Mouse (Mus musculus) testis, postnatal 10 days (tissue): ENCODE data around the gene Cox6a1.
A peak's percentile ranks its signal among the peaks of the same experiment; 100 is the strongest.

Experiments used
- DNase-seq: peaks from one replicate; pipeline ENCODE4 v3.0.0; 2021; ENCODE audit warnings: low spot score

Gene Cox6a1

DNA sequence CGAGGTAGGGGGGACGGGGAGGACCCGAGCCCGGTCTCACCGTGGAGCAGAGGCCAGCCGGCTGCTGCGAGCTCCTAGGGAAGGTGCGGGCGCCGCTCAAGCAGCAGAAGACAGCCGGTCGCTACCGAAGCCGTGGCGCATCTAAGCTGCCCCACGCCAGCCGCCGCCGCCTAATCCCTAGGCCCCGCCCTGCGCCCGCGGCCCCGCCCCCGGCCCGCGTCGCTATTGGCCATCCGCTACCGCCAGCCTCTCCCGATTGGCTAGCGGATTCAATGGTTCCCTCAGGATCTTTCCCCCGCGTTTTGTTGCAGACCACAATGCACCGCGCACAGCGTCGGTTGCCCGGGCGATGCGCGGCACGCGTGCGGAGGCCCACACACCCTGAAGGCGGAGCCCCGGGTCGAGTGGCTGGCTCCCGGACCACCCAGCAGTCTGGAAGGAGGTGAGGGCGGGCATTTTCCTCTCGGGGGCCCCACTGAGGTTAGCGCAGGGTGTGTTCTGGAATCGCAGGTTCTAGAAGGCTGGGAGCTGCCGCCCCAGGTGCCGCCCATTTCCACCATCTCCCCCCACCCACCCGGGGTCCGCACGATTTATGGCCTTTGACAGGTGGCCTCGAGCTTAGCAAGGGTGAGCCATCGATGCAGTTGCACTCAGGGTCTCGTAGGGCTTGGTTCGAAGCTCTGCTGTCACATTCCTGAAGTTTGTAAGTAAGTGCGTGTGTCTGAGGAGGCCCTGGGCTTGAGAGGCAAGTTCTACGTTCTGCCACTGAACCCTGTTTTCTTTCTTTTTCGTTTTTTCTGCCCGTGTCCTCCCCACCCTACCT lies 47.8 kb downstream of the Cox6a1 start, which contains the start of gene Dynll1:
Gene Dynll1, minus strand, starts transcription at position 208 of the 823 bp plus-strand sequence.
- peak; percentile 100 for DNase-seq

DNA sequence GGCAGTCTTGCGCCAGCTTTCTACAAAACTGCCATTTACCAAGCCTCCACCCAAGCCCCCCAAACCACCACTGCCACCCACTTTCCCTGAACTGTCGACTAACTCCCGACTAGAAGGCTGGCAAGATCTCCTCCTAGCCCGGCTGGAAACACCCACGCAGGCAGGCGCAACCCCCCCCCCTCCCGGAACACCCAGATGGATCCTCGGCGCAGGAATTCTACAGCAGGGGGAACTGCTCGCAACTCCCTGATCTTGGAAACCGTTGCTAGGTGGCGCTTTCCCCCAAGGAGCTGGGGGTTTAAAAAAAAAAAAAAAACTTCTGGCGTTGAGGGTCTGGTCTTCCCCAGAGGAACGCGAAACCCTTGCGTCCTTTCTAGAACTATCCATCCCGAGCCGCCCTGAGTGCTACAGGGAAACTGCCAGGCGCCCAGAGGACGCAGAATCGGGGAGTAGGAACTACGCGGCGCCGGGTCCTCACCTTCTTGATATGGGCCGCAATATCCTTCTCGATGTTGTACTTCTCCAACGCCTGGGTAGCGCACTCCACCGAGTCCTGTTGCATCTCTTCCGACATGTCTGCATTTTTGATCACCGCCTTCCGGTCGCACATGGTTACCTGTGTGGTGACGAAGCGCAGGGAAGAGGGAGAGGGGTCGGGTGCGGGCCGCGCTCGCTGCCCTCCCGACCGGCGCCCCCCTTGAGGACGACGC lies 48.6 kb downstream of the Cox6a1 start:
- DNase-seq, result peak; percentile 72

DNA sequence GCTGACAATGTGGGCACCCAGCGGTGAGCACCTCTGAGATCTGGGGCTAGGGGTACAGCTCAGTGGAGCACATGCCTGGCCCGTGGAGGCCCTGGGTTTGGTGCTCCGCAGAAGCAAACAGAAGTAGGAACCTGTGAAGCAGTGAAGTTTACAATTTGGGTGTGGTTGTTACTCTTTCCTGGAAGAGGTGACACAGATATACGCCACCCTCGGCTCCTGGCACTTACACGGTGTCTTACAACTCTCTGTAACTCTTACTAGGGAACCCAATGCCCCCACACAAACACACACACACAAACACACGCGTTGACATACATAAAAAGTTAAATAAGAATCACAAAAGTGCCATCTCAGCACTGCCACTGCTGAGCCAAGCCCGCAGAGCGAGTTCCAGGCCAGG lies 52.4 kb downstream of the Cox6a1 start:
- DNase-seq, result no peak
